Mouse (Mus musculus): Measurements from ENCODE around the gene Adprhl2. TPM values are rescaled to one million over a fixed set of nuclear protein-coding genes. Genes with fewer than 3 reads are reported as not detected.
A peak's percentile ranks its signal among the peaks of the same experiment; 100 is the strongest.

The Adprhl2 gene
- polyA plus RNA-seq, 1 experiment from 2014 or later = 39.3 TPM

DNA sequence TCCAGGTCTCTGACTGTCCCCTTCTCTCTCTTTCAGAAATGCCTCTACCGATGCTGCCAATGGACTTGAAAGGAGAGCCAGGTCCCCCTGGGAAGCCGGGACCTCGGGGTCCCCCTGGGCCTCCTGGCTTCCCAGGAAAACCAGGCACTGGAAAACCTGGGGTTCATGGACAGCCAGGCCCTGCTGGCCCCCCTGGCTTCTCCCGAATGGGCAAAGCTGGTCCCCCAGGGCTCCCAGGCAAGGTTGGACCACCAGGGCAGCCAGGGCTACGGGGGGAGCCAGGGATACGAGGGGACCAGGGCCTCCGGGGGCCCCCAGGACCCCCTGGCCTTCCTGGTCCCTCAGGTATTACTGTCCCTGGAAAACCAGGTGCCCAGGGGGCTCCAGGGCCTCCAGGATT lies 11.2 kb downstream of the Adprhl2 start:
- ATAC-seq (ENCODE audit: low FRiP score) (no peak), DNase-seq (ENCODE audit: low spot score) (no peak)
- Histone ChIP-seq H3K27me3 (ENCODE audit: control insufficient read depth, insufficient read depth, low read length) (no peaks in the 10 kb centered on the region), H3K27ac (ENCODE audit: low read depth, low read length) (no peak overlapping the region), H3K9ac (ENCODE audit: low read depth, low read length) (no peak overlapping the region), H3K4me3 (ENCODE audit: low read depth, low read length) (no peak overlapping the region), H3K36me3 (ENCODE audit: control insufficient read depth, insufficient read depth, low read length) (no peaks in the 10 kb centered on the region), H3K4me2 (replicated peaks; ENCODE audit: low read depth, low read length) (no peak overlapping the region), H3K9me3 (ENCODE audit: control insufficient read depth, low read length) (no peaks in the 10 kb centered on the region), H3K4me1 (replicated peaks; ENCODE audit: control insufficient read depth, insufficient read depth, low read length) (no peaks in the 10 kb centered on the region)
- 75% methylated on average over 7 of the region's 7 CpGs for WGBS

DNA sequence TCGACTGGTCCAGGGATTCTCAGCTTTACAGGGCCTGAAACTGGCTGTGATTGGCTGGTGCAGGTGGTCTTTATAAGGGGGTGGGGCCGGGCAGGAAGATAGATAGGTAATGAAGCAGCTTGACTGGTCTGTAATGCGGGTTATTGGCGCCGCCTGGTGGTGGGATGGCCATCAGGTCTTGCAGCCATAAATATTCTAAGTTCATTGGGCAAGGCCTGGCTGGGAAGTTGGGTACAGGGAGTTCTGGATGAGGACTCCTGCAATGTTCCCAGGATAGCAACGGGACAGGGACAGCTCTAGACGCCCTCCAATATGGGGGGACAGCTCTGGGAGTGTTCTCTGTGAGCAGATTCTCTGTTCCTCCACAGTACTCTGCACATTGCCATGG lies 11.6 kb downstream of the Adprhl2 start:
- Histone ChIP-seq H3K27me3 (ENCODE audit: control insufficient read depth, insufficient read depth, low read length) (no peaks in the 10 kb centered on the region), H3K4me3 (ENCODE audit: low read depth, low read length) (peak overlapping the region; percentile 25), H3K27ac (ENCODE audit: low read depth, low read length) (no peak overlapping the region), H3K4me2 (replicated peaks; ENCODE audit: low read depth, low read length) (peak overlapping the region; percentile 37), H3K36me3 (ENCODE audit: control insufficient read depth, insufficient read depth, low read length) (no peaks in the 10 kb centered on the region), H3K9ac (ENCODE audit: low read depth, low read length) (peak overlapping the region; percentile 17; the same call in 1 of the 2 replicates), H3K9me3 (ENCODE audit: control insufficient read depth, low read length) (no peaks in the 10 kb centered on the region), H3K4me1 (replicated peaks; ENCODE audit: control insufficient read depth, insufficient read depth, low read length) (no peaks in the 10 kb centered on the region)
- peak; percentile 86 for ATAC-seq (ENCODE audit: low FRiP score)
- peak; percentile 95 for DNase-seq (ENCODE audit: low spot score)
- 2% methylated on average over 7 of the region's 7 CpGs for WGBS

DNA sequence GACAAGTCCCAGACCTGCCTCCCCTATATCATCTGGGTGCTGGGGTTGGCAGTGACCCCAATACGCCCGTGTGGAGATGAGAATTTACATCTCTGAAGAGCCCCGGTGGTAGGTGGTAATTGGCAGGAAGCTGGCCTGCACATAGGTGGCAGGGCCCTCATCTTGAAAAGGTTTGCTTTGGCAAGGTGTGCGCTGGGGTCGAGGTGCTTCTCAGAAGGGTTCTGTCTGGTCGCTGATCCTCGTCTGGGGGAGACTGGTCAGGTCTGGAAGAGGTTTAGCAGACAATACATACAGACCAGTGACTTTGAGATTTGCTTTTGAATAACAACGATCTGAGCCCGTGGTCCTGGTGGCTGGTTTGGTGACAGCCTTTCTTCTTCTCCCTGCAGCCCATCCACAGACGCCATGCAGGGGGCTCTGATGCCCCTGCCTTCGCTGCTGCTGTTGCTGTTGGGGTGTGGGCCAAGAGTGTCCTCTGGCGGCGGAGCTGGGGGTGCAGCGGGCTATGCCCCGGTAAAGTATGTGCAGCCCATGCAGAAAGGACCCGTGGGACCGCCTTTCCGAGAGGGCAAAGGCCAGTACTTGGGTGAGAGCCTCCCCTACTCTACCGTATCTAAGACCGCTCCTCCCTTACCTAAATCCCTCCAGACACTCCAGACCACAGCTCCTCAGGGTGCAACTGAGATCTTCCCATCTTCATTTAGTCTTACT lies 12.1 kb downstream of the Adprhl2 start:
- DNase-seq (ENCODE audit: low spot score) = no peak
- Histone ChIP-seq H3K9ac (ENCODE audit: low read depth, low read length) (peak overlapping the region; percentile 17; the same call in 1 of the 2 replicates), H3K36me3 (ENCODE audit: control insufficient read depth, insufficient read depth, low read length) (no peaks in the 10 kb centered on the region), H3K4me2 (replicated peaks; ENCODE audit: low read depth, low read length) (peak overlapping the region; percentile 37), H3K4me1 (replicated peaks; ENCODE audit: control insufficient read depth, insufficient read depth, low read length) (no peaks in the 10 kb centered on the region), H3K4me3 (ENCODE audit: low read depth, low read length) (peak overlapping the region; percentile 25), H3K27me3 (ENCODE audit: control insufficient read depth, insufficient read depth, low read length) (no peaks in the 10 kb centered on the region), H3K9me3 (ENCODE audit: control insufficient read depth, low read length) (no peaks in the 10 kb centered on the region), H3K27ac (ENCODE audit: low read depth, low read length) (no peak overlapping the region)
- ATAC-seq (ENCODE audit: low FRiP score) = peak; percentile 64
- 13% methylated on average over 20 of the region's 20 CpGs for WGBS

DNA sequence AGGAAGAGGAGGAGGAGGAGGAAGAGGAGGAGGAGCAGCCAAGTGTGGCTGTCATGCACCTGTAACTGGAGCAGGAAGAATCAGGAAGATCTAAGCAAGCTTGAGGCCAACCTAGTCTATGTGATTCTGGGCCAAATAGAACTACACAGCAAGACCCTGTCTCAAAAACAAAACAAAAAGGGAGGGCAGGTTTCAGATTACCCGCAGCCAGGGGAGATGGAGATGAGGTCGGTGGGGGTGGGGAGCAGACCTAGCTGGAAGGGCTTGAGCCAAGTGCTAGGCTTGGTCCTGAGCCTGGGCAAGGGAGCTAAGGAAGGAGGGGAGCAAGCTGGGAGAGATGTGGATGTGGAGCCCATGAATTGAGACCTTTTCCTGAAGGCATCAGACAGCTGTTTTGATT lies 14.7 kb downstream of the Adprhl2 start:
- H3K27me3 ChIP-seq (ENCODE audit: control insufficient read depth, insufficient read depth, low read length) = peaks cover 14% of the 10 kb centered on the region
- WGBS = 20% methylated on average over 2 of the region's 2 CpGs

DNA sequence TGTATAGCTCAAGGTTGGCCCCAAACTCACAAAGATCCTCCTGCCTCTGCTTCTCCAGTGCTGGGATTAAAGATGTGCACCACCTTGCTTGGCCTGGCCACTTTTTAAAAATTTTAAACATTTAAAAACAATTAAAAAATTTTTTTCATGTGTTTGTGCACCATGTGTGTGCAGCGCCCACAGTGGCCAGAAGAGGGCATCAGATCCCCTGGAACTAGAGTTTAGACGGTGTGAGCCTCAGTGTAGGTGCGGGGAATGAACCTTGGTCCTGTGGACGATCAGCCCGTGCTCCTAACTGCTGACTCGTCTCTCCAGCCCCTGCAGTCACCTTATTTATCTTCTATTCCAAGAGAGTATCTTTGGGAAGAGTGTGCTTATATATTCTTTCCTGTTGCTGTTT lies 15.4 kb downstream of the Adprhl2 start:
- H3K27ac ChIP-seq (ENCODE audit: low read depth, low read length) = no peak overlapping the region
- ATAC-seq (ENCODE audit: low FRiP score) (no peak), DNase-seq (ENCODE audit: low spot score) (no peak)
- no peak overlapping the region for H3K4me2 ChIP-seq (replicated peaks; ENCODE audit: low read depth, low read length)
- 86% methylated on average over 6 of the region's 6 CpGs for WGBS
- H3K4me3 ChIP-seq (ENCODE audit: low read depth, low read length) = no peak overlapping the region
- no peak overlapping the region for H3K9ac ChIP-seq (ENCODE audit: low read depth, low read length)
- no peaks in the 10 kb centered on the region for H3K9me3 ChIP-seq (ENCODE audit: control insufficient read depth, low read length)
- H3K36me3 ChIP-seq (ENCODE audit: control insufficient read depth, insufficient read depth, low read length) = no peaks in the 10 kb centered on the region
- H3K27me3 ChIP-seq (ENCODE audit: control insufficient read depth, insufficient read depth, low read length) = peaks cover 21% of the 10 kb centered on the region
- 0 out of 2 replicates have a peak, but pooled peaks cover 6% of the 10 kb centered on the region for H3K4me1 ChIP-seq (replicated peaks; ENCODE audit: control insufficient read depth, insufficient read depth, low read length)

More for the DNA sequence above, 14.7 kb downstream of the Adprhl2 start:
- DNase-seq (ENCODE audit: low spot score) (no peak), ATAC-seq (ENCODE audit: low FRiP score) (no peak)
- Histone ChIP-seq H3K9me3 (ENCODE audit: control insufficient read depth, low read length) (no peaks in the 10 kb centered on the region), H3K36me3 (ENCODE audit: control insufficient read depth, insufficient read depth, low read length) (no peaks in the 10 kb centered on the region), H3K4me2 (replicated peaks; ENCODE audit: low read depth, low read length) (no peak overlapping the region), H3K9ac (ENCODE audit: low read depth, low read length) (no peak overlapping the region), H3K4me1 (replicated peaks; ENCODE audit: control insufficient read depth, insufficient read depth, low read length) (0 out of 2 replicates have a peak, but pooled peaks cover 1% of the 10 kb centered on the region), H3K4me3 (ENCODE audit: low read depth, low read length) (no peak overlapping the region), H3K27ac (ENCODE audit: low read depth, low read length) (no peak overlapping the region)

DNA sequence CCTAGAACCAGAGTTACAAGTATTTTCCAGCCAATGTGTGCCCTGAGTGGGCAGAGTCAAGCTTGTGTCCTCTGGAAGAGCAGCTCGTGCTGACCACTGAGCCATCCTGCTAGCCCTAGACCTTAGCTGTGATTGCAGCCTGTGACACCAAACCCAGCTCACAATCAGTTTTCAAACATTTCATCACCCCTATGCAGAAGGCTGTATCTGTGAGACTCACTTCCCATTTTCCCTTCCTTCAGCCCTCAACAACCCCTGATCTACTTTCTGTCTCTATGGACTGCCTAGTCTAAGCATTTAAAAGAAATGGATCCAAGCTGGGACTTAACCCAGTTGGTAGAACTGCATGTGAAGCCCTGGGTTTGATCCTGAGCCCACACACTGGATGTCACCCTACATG lies 16.1 kb downstream of the Adprhl2 start:
- Histone ChIP-seq H3K27me3 (ENCODE audit: control insufficient read depth, insufficient read depth, low read length) (peaks cover 27% of the 10 kb centered on the region), H3K9ac (ENCODE audit: low read depth, low read length) (no peak overlapping the region), H3K4me3 (ENCODE audit: low read depth, low read length) (no peak overlapping the region), H3K36me3 (ENCODE audit: control insufficient read depth, insufficient read depth, low read length) (no peaks in the 10 kb centered on the region), H3K9me3 (ENCODE audit: control insufficient read depth, low read length) (no peaks in the 10 kb centered on the region), H3K27ac (ENCODE audit: low read depth, low read length) (no peak overlapping the region), H3K4me2 (replicated peaks; ENCODE audit: low read depth, low read length) (no peak overlapping the region), H3K4me1 (replicated peaks; ENCODE audit: control insufficient read depth, insufficient read depth, low read length) (0 out of 2 replicates have a peak, but pooled peaks cover 7% of the 10 kb centered on the region)
- no peak for ATAC-seq (ENCODE audit: low FRiP score)
- DNase-seq (ENCODE audit: low spot score) = no peak
- 100% methylated on average over 1 of the region's 1 CpGs for WGBS

DNA sequence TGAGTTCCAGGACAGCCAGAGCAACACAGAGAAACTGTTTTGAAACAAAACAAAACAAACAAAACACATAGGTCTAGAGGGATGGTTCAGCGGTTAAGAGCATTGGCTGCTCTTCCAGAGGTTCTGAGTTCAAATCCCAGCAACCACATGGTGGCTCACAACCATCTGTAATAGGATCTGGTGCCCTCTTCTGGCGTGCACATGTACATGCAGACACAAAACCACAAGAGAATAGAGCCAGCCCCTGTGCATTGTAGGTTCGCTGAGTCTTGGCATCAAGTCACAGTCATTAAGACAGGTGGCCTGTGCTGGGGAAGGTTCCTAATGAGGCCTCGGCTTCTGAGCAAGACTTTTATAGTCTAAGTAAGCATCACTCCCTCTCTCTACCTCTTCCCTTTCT lies 17.6 kb downstream of the Adprhl2 start:
- no peaks in the 10 kb centered on the region for H3K9me3 ChIP-seq (ENCODE audit: control insufficient read depth, low read length)
- H3K36me3 ChIP-seq (ENCODE audit: control insufficient read depth, insufficient read depth, low read length) = no peaks in the 10 kb centered on the region
- no peak for DNase-seq (ENCODE audit: low spot score)
- H3K4me3 ChIP-seq (ENCODE audit: low read depth, low read length) = no peak overlapping the region
- H3K9ac ChIP-seq (ENCODE audit: low read depth, low read length) = no peak overlapping the region
- WGBS = 71% methylated on average over 4 of the region's 4 CpGs
- H3K4me2 ChIP-seq (replicated peaks; ENCODE audit: low read depth, low read length) = no peak overlapping the region
- peaks cover 39% of the 10 kb centered on the region for H3K27me3 ChIP-seq (ENCODE audit: control insufficient read depth, insufficient read depth, low read length)
- H3K4me1 ChIP-seq (replicated peaks; ENCODE audit: control insufficient read depth, insufficient read depth, low read length) = 0 out of 2 replicates have a peak, but pooled peaks cover 7% of the 10 kb centered on the region
- no peak for ATAC-seq (ENCODE audit: low FRiP score)
- no peak overlapping the region for H3K27ac ChIP-seq (ENCODE audit: low read depth, low read length)

DNA sequence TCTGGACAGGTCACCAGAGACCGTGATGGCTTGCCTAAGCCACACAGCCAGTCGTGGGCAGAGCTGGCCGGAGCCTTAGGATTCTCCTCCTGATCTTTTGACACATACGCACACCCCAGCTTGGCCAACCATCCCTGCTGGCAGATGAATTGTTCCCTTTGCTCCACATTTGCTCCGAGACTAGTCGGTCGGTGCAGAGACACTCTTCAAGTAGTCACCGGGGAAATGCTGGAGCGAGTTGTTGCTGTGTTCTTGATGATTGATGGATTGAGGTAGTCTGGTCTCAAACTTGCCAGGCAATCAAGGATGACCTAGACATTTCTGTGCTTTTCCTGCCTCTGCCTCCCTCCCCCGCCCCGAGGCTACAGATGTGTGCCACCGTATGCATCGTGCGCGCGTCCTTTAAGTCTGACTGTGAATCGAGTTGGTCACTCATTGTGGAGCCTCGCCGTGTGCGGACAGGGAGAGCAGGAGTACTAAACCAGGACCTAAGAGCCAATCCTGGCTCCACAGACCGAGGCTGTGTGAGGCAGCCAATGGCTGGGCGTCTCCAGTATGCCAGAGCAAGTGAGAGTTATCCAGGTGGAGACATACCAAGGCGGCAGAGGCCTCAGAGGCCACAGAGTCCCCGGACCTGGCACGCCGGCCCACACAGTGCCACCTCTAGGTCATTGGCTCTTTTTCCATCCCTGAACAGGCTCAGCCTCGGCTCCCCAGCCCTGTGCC lies 19.8 kb downstream of the Adprhl2 start:
- no peak overlapping the region for H3K27ac ChIP-seq (ENCODE audit: low read depth, low read length)
- peak overlapping the region; percentile 6; the same call in 1 of the 2 replicates for H3K4me3 ChIP-seq (ENCODE audit: low read depth, low read length)
- H3K27me3 ChIP-seq (ENCODE audit: control insufficient read depth, insufficient read depth, low read length) = peaks cover 56% of the 10 kb centered on the region
- H3K36me3 ChIP-seq (ENCODE audit: control insufficient read depth, insufficient read depth, low read length) = no peaks in the 10 kb centered on the region
- H3K9ac ChIP-seq (ENCODE audit: low read depth, low read length) = no peak overlapping the region
- ATAC-seq (ENCODE audit: low FRiP score) = no peak
- peak; percentile 51 for DNase-seq (ENCODE audit: low spot score)
- peak overlapping the region; percentile 36 for H3K4me2 ChIP-seq (replicated peaks; ENCODE audit: low read depth, low read length)
- peaks cover 11% of the 10 kb centered on the region; the same call in 1 of the 2 replicates for H3K4me1 ChIP-seq (replicated peaks; ENCODE audit: control insufficient read depth, insufficient read depth, low read length)
- 2% methylated on average over 27 of the region's 27 CpGs for WGBS
- no peaks in the 10 kb centered on the region for H3K9me3 ChIP-seq (ENCODE audit: control insufficient read depth, low read length)

Data from hindbrain, embryonic 11.5 days (tissue).